Mouse (Mus musculus): ENCODE data around the gene Dvl2. TPM values are rescaled to one million over a fixed set of nuclear protein-coding genes. Genes with fewer than 3 reads are reported as not detected.
A peak's percentile ranks its signal among the peaks of the same experiment; 100 is the strongest.

Dvl2 gene
- polyA plus RNA-seq, 1 experiment from 2014 or later, result 28.7 TPM

- Histone ChIP-seq H3K9ac (peak overlapping the region; percentile 100; the same call in 1 of the 2 replicates), H3K4me2 (peak overlapping the region; percentile 95; the same call in 1 of the 2 replicates), H3K27me3 (no peaks in the 10 kb centered on the region), H3K4me1 (replicated peaks) (peaks cover 36% of the 10 kb centered on the region), H3K9me3 (no peaks in the 10 kb centered on the region), H3K36me3 (peaks cover 34% of the 10 kb centered on the region), H3K27ac (replicated peaks) (no peak overlapping the region), H3K4me3 (peak overlapping the region; percentile 100; the same call in 1 of the 2 replicates)
- no peak for ATAC-seq (ENCODE audit: low FRiP score, low read depth)
- 93% methylated on average over 4 of the region's 4 CpGs for WGBS
These were observed 17.0 kb upstream of the Dvl2 start for GRCm38 (mm10) chr11:69983377-69983776.

GRCm38 (mm10) chr11:69984431-69984830 lies 16.0 kb upstream of the Dvl2 start:
- 94% methylated on average over 8 of the region's 8 CpGs for WGBS
- Histone ChIP-seq H3K4me3 (no peak overlapping the region), H3K9me3 (no peaks in the 10 kb centered on the region), H3K4me2 (no peak overlapping the region), H3K9ac (no peak overlapping the region), H3K36me3 (peaks cover 44% of the 10 kb centered on the region), H3K4me1 (replicated peaks) (peaks cover 26% of the 10 kb centered on the region), H3K27ac (replicated peaks) (no peak overlapping the region), H3K27me3 (no peaks in the 10 kb centered on the region)
- ATAC-seq (ENCODE audit: low FRiP score, low read depth), result no peak

GRCm38 (mm10) chr11:69989949-69990348 lies 10.4 kb upstream of the Dvl2 start:
- Histone ChIP-seq H3K9me3 (no peaks in the 10 kb centered on the region), H3K27me3 (no peaks in the 10 kb centered on the region), H3K4me2 (no peak overlapping the region), H3K36me3 (peaks cover 52% of the 10 kb centered on the region), H3K4me1 (replicated peaks) (peaks cover 31% of the 10 kb centered on the region), H3K27ac (replicated peaks) (peak overlapping the region; percentile 47; the same call in 1 of the 2 replicates), H3K4me3 (no peak overlapping the region), H3K9ac (no peak overlapping the region)
- ATAC-seq (ENCODE audit: low FRiP score, low read depth), result no peak
- 88% methylated on average over 8 of the region's 8 CpGs for WGBS

- H3K27me3 ChIP-seq, result no peaks in the 10 kb centered on the region
- H3K27ac ChIP-seq (replicated peaks), result peak within 1 kb of the TSS; percentile 93
- peak; percentile 71 for ATAC-seq (ENCODE audit: low FRiP score, low read depth)
- H3K36me3 ChIP-seq, result peaks cover 45% of the 10 kb centered on the region
- H3K9me3 ChIP-seq, result no peaks in the 10 kb centered on the region
- peak within 1 kb of the TSS; percentile 75 for H3K4me2 ChIP-seq
- H3K9ac ChIP-seq, result peak within 1 kb of the TSS; percentile 82
- peak within 1 kb of the TSS; percentile 72 for H3K4me3 ChIP-seq
- peaks cover 31% of the 10 kb centered on the region for H3K4me1 ChIP-seq (replicated peaks)
- under 1% methylated on average over 40 of the region's 40 CpGs for WGBS
These were observed 9.3 kb upstream of the Dvl2 start, which contains the start of gene Gabarap for GRCm38 (mm10) chr11:69990850-69991691. Gabarap (plus strand) TSS chr11:69991143.

GRCm38 (mm10) chr11:69991711-69992110 lies 8.7 kb upstream of the Dvl2 start:
- Histone ChIP-seq H3K9me3 (no peaks in the 10 kb centered on the region), H3K9ac (peak overlapping the region; percentile 82), H3K27me3 (no peaks in the 10 kb centered on the region), H3K4me3 (peak overlapping the region; percentile 72), H3K4me1 (replicated peaks) (peaks cover 31% of the 10 kb centered on the region), H3K4me2 (peak overlapping the region; percentile 75), H3K27ac (replicated peaks) (peak overlapping the region; percentile 93), H3K36me3 (peaks cover 39% of the 10 kb centered on the region)
- peak; percentile 7 for ATAC-seq (ENCODE audit: low FRiP score, low read depth)
- WGBS, result 0% methylated on average over 15 of the region's 15 CpGs

- Histone ChIP-seq H3K4me2 (peak overlapping the region; percentile 75), H3K9me3 (no peaks in the 10 kb centered on the region), H3K27ac (replicated peaks) (no peak overlapping the region), H3K4me3 (peak overlapping the region; percentile 72), H3K9ac (peak overlapping the region; percentile 82), H3K27me3 (no peaks in the 10 kb centered on the region), H3K4me1 (replicated peaks) (peaks cover 34% of the 10 kb centered on the region), H3K36me3 (peaks cover 37% of the 10 kb centered on the region)
- ATAC-seq (ENCODE audit: low FRiP score, low read depth), result no peak
- 85% methylated on average over 10 of the region's 10 CpGs for WGBS
These were observed 8.0 kb upstream of the Dvl2 start for GRCm38 (mm10) chr11:69992396-69992795.

GRCm38 (mm10) chr11:69992932-69993331 lies 7.5 kb upstream of the Dvl2 start:
- Histone ChIP-seq H3K4me3 (peak overlapping the region; percentile 72), H3K9me3 (no peaks in the 10 kb centered on the region), H3K4me2 (peak overlapping the region; percentile 75), H3K9ac (0 out of 2 replicates have a peak overlapping the region, but pooled peaks have one; percentile 8), H3K27me3 (no peaks in the 10 kb centered on the region), H3K27ac (replicated peaks) (no peak overlapping the region), H3K36me3 (peaks cover 32% of the 10 kb centered on the region), H3K4me1 (replicated peaks) (peaks cover 40% of the 10 kb centered on the region)
- 91% methylated on average over 3 of the region's 3 CpGs for WGBS
- no peak for ATAC-seq (ENCODE audit: low FRiP score, low read depth)

- H3K27me3 ChIP-seq, result no peaks in the 10 kb centered on the region
- H3K4me3 ChIP-seq, result peak overlapping the region; percentile 94; the same call in 1 of the 2 replicates
- H3K9me3 ChIP-seq, result no peaks in the 10 kb centered on the region
- peak overlapping the region; percentile 80 for H3K4me2 ChIP-seq
- H3K36me3 ChIP-seq, result peaks cover 32% of the 10 kb centered on the region
- no peak overlapping the region for H3K27ac ChIP-seq (replicated peaks)
- peaks cover 49% of the 10 kb centered on the region for H3K4me1 ChIP-seq (replicated peaks)
- no peak overlapping the region for H3K9ac ChIP-seq
- WGBS, result 86% methylated on average over 11 of the region's 11 CpGs
- ATAC-seq (ENCODE audit: low FRiP score, low read depth), result no peak
These were observed 5.8 kb upstream of the Dvl2 start for GRCm38 (mm10) chr11:69994401-69995090.

GRCm38 (mm10) chr11:69995391-69995960 lies 4.9 kb upstream of the Dvl2 start, which contains the start of gene Phf23:
Phf23 (plus strand) TSS chr11:69995777.
- H3K4me1 ChIP-seq (replicated peaks), result peaks cover 53% of the 10 kb centered on the region
- 1% methylated on average over 34 of the region's 36 CpGs for WGBS

GRCm38 (mm10) chr11:69996161-69997061 lies 4.0 kb upstream of the Dvl2 start:
- peak overlapping the region; percentile 80 for H3K4me2 ChIP-seq
- no peaks in the 10 kb centered on the region for H3K9me3 ChIP-seq
- no peaks in the 10 kb centered on the region for H3K27me3 ChIP-seq
- 1% methylated on average over 64 of the region's 66 CpGs for WGBS
- peak; percentile 2; the same call in 1 of the 2 replicates for ATAC-seq (ENCODE audit: low FRiP score, low read depth)
- H3K4me3 ChIP-seq, result peak overlapping the region; percentile 94
- peak overlapping the region; percentile 83 for H3K9ac ChIP-seq
- peak overlapping the region; percentile 96 for H3K27ac ChIP-seq (replicated peaks)
- peaks cover 53% of the 10 kb centered on the region for H3K4me1 ChIP-seq (replicated peaks)
- H3K36me3 ChIP-seq, result peaks cover 30% of the 10 kb centered on the region

More at GRCm38 (mm10) chr11:69995391-69995960, 4.9 kb upstream of the Dvl2 start, which contains the start of gene Phf23:
- Histone ChIP-seq H3K27me3 (no peaks in the 10 kb centered on the region), H3K9me3 (no peaks in the 10 kb centered on the region), H3K36me3 (peaks cover 30% of the 10 kb centered on the region), H3K4me2 (peak within 1 kb of the TSS; percentile 80), H3K9ac (peak within 1 kb of the TSS; percentile 83), H3K4me3 (peak within 1 kb of the TSS; percentile 94), H3K27ac (replicated peaks) (peak within 1 kb of the TSS; percentile 96)
- ATAC-seq (ENCODE audit: low FRiP score, low read depth), result peak; percentile 85

GRCm38 (mm10) chr11:69997070-69997509 lies 3.3 kb upstream of the Dvl2 start:
- Histone ChIP-seq H3K36me3 (peaks cover 30% of the 10 kb centered on the region), H3K4me2 (peak overlapping the region; percentile 80), H3K4me3 (peak overlapping the region; percentile 94), H3K9ac (peak overlapping the region; percentile 83), H3K27me3 (no peaks in the 10 kb centered on the region), H3K9me3 (no peaks in the 10 kb centered on the region), H3K27ac (replicated peaks) (peak overlapping the region; percentile 96), H3K4me1 (replicated peaks) (peaks cover 60% of the 10 kb centered on the region)
- peak; percentile 10 for ATAC-seq (ENCODE audit: low FRiP score, low read depth)
- WGBS, result under 1% methylated on average over 40 of the region's 44 CpGs

Data from hindbrain, embryonic 15.5 days (tissue).